Mouse (Mus musculus): ENCODE measurements around the gene Pbx4. TPM values are rescaled to one million over a fixed set of nuclear protein-coding genes. Genes with fewer than 3 reads are reported as not detected.

Gene Pbx4
- polyA plus RNA-seq, 2 experiments = 6.6 to 6.8 TPM

DNA sequence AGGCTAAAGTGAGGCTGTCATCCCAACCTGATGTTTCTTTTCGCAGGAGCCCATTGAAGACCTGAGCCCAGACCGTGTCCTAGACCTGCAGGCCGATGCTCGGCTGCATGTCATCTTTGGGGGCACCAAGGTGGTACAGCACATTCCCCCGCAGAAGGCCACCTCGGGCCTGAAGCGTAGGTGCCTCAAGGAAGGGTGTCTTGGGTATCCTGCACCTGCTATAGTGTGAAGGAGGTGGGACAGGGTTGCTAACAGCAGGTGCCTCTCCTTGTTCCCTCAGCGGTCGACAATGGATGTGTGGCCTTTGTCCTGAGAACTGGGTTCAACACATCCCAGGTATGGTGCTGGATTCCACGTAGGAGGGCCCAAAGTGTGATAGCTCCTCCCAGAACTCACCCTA is 34.6 kb upstream of the Pbx4 start:
- H3K9ac ChIP-seq (ENCODE audit: low read depth, low read length, severe bottlenecking) = no peak overlapping the region
- no peak for TF ChIP-seq POLR2A (IDR thresholded peaks at IDR 0.05; ENCODE audit: borderline replicate concordance, extremely low read depth, insufficient read depth, insufficient read length)
- peaks cover 90% of the 10 kb centered on the region for H3K36me3 ChIP-seq (ENCODE audit: control insufficient read depth, insufficient read depth, low read length)
- 94% methylated on average over 10 of the region's 10 CpGs for WGBS
- DNase-seq (ENCODE audit: low spot score) (no peak), ATAC-seq (ENCODE audit: low FRiP score, low read depth) (no peak)
- no peaks in the 10 kb centered on the region for H3K27me3 ChIP-seq (ENCODE audit: control insufficient read depth, insufficient read depth, low read length)
- no peak overlapping the region for H3K4me2 ChIP-seq (replicated peaks; ENCODE audit: low read depth, low read length, severe bottlenecking)
- H3K4me3 ChIP-seq (replicated peaks; ENCODE audit: low read length) = no peak overlapping the region
- no peaks in the 10 kb centered on the region for H3K9me3 ChIP-seq (ENCODE audit: control insufficient read depth, low read length)
- H3K27ac ChIP-seq (replicated peaks; ENCODE audit: low read depth, low read length) = no peak overlapping the region
- H3K4me1 ChIP-seq (ENCODE audit: control insufficient read depth, insufficient read depth, low read length) = peaks cover 2% of the 10 kb centered on the region

DNA sequence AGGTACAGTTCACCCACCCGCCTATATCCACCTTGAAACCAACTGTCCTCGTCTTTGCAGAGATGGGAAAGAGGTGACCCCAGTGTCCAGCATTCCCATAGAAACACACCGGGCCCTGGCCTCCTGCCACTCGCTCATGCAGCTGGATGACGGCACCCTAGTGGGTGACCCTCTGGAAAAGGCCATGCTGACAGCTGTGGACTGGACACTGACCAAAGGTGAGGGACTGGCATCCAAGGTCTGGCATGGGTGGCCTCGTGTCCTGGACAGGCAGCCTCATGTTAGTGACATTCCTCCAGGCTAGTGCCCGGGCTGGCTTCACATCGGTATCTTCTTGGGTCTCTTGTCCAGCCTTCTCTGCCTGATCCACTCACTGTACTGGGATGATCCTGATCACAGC is 33.0 kb upstream of the Pbx4 start:
- Histone ChIP-seq H3K4me1 (ENCODE audit: control insufficient read depth, insufficient read depth, low read length) (no peaks in the 10 kb centered on the region), H3K9me3 (ENCODE audit: control insufficient read depth, low read length) (no peaks in the 10 kb centered on the region), H3K9ac (ENCODE audit: low read depth, low read length, severe bottlenecking) (no peak overlapping the region), H3K36me3 (ENCODE audit: control insufficient read depth, insufficient read depth, low read length) (peaks cover 99% of the 10 kb centered on the region), H3K4me3 (replicated peaks; ENCODE audit: low read length) (no peak overlapping the region), H3K4me2 (replicated peaks; ENCODE audit: low read depth, low read length, severe bottlenecking) (no peak overlapping the region), H3K27me3 (ENCODE audit: control insufficient read depth, insufficient read depth, low read length) (no peaks in the 10 kb centered on the region), H3K27ac (replicated peaks; ENCODE audit: low read depth, low read length) (no peak overlapping the region)
- WGBS = 91% methylated on average over 8 of the region's 8 CpGs
- ATAC-seq (ENCODE audit: low FRiP score, low read depth) = no peak
- DNase-seq (ENCODE audit: low spot score) = no peak
- no peak for TF ChIP-seq POLR2A (IDR thresholded peaks at IDR 0.05; ENCODE audit: borderline replicate concordance, extremely low read depth, insufficient read depth, insufficient read length)

GRCm38 (mm10) chr8:69799946-69800345 is 32.3 kb upstream of the Pbx4 start:
- no peak for TF ChIP-seq POLR2A (IDR thresholded peaks at IDR 0.05; ENCODE audit: borderline replicate concordance, extremely low read depth, insufficient read depth, insufficient read length)
- no peak overlapping the region for H3K4me3 ChIP-seq (replicated peaks; ENCODE audit: low read length)
- no peaks in the 10 kb centered on the region for H3K27me3 ChIP-seq (ENCODE audit: control insufficient read depth, insufficient read depth, low read length)
- ATAC-seq (ENCODE audit: low FRiP score, low read depth) (no peak), DNase-seq (ENCODE audit: low spot score) (no peak)
- 95% methylated on average over 5 of the region's 5 CpGs for WGBS
- no peaks in the 10 kb centered on the region for H3K4me1 ChIP-seq (ENCODE audit: control insufficient read depth, insufficient read depth, low read length)
- H3K9me3 ChIP-seq (ENCODE audit: control insufficient read depth, low read length) = no peaks in the 10 kb centered on the region
- no peak overlapping the region for H3K4me2 ChIP-seq (replicated peaks; ENCODE audit: low read depth, low read length, severe bottlenecking)
- no peak overlapping the region for H3K9ac ChIP-seq (ENCODE audit: low read depth, low read length, severe bottlenecking)
- H3K36me3 ChIP-seq (ENCODE audit: control insufficient read depth, insufficient read depth, low read length) = peaks cover 99% of the 10 kb centered on the region
- H3K27ac ChIP-seq (replicated peaks; ENCODE audit: low read depth, low read length) = no peak overlapping the region

DNA sequence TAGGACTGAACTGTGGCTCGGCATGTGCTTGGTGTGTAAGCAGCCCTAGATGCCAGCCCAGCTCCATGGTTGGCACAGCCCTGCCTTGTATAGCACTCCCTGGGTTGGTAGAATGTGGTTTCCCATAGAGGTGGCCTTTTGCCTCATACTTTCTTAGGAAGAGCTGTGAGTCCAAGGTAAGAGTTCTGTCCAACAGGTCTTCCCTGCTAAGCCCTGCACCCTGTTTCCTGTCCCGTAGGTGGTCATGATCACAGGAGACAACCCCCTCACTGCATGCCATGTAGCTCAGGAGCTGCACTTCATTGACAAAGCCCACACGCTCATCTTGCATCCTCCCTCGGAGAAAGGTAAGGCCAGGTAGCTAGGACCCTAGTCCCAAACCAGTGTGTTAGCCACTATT is 30.5 kb upstream of the Pbx4 start:
- peaks cover 99% of the 10 kb centered on the region for H3K36me3 ChIP-seq (ENCODE audit: control insufficient read depth, insufficient read depth, low read length)
- WGBS = 96% methylated on average over 4 of the region's 4 CpGs

GRCm38 (mm10) chr8:69802216-69802615 is 30.1 kb upstream of the Pbx4 start:
- H3K36me3 ChIP-seq (ENCODE audit: control insufficient read depth, insufficient read depth, low read length) = peaks cover 99% of the 10 kb centered on the region
- no peak for TF ChIP-seq POLR2A (IDR thresholded peaks at IDR 0.05; ENCODE audit: borderline replicate concordance, extremely low read depth, insufficient read depth, insufficient read length)
- H3K9me3 ChIP-seq (ENCODE audit: control insufficient read depth, low read length) = no peaks in the 10 kb centered on the region
- no peaks in the 10 kb centered on the region for H3K27me3 ChIP-seq (ENCODE audit: control insufficient read depth, insufficient read depth, low read length)
- no peak overlapping the region for H3K4me3 ChIP-seq (replicated peaks; ENCODE audit: low read length)
- no peak overlapping the region for H3K27ac ChIP-seq (replicated peaks; ENCODE audit: low read depth, low read length)
- no peak overlapping the region for H3K9ac ChIP-seq (ENCODE audit: low read depth, low read length, severe bottlenecking)
- DNase-seq (ENCODE audit: low spot score) = no peak
- no peaks in the 10 kb centered on the region for H3K4me1 ChIP-seq (ENCODE audit: control insufficient read depth, insufficient read depth, low read length)
- no peak overlapping the region for H3K4me2 ChIP-seq (replicated peaks; ENCODE audit: low read depth, low read length, severe bottlenecking)
- ATAC-seq (ENCODE audit: low FRiP score, low read depth) = no peak

More for the DNA sequence above, 30.5 kb upstream of the Pbx4 start:
- DNase-seq (ENCODE audit: low spot score) (no peak), ATAC-seq (ENCODE audit: low FRiP score, low read depth) (no peak)
- Histone ChIP-seq H3K4me2 (replicated peaks; ENCODE audit: low read depth, low read length, severe bottlenecking) (no peak overlapping the region), H3K4me1 (ENCODE audit: control insufficient read depth, insufficient read depth, low read length) (no peaks in the 10 kb centered on the region), H3K9ac (ENCODE audit: low read depth, low read length, severe bottlenecking) (no peak overlapping the region), H3K9me3 (ENCODE audit: control insufficient read depth, low read length) (no peaks in the 10 kb centered on the region), H3K27ac (replicated peaks; ENCODE audit: low read depth, low read length) (no peak overlapping the region), H3K4me3 (replicated peaks; ENCODE audit: low read length) (no peak overlapping the region), H3K27me3 (ENCODE audit: control insufficient read depth, insufficient read depth, low read length) (no peaks in the 10 kb centered on the region)
- TF ChIP-seq POLR2A (IDR thresholded peaks at IDR 0.05; ENCODE audit: borderline replicate concordance, extremely low read depth, insufficient read depth, insufficient read length) = no peak

- Histone ChIP-seq H3K27me3 (ENCODE audit: control insufficient read depth, insufficient read depth, low read length) (no peaks in the 10 kb centered on the region), H3K9me3 (ENCODE audit: control insufficient read depth, low read length) (no peaks in the 10 kb centered on the region), H3K4me2 (replicated peaks; ENCODE audit: low read depth, low read length, severe bottlenecking) (no peak overlapping the region), H3K4me1 (ENCODE audit: control insufficient read depth, insufficient read depth, low read length) (0 out of 2 replicates have a peak, but pooled peaks cover 2% of the 10 kb centered on the region), H3K27ac (replicated peaks; ENCODE audit: low read depth, low read length) (no peak overlapping the region), H3K36me3 (ENCODE audit: control insufficient read depth, insufficient read depth, low read length) (peaks cover 95% of the 10 kb centered on the region), H3K4me3 (replicated peaks; ENCODE audit: low read length) (no peak overlapping the region), H3K9ac (ENCODE audit: low read depth, low read length, severe bottlenecking) (no peak overlapping the region)
- WGBS = 94% methylated on average over 7 of the region's 7 CpGs
- no peak for TF ChIP-seq POLR2A (IDR thresholded peaks at IDR 0.05; ENCODE audit: borderline replicate concordance, extremely low read depth, insufficient read depth, insufficient read length)
- ATAC-seq (ENCODE audit: low FRiP score, low read depth) (no peak), DNase-seq (ENCODE audit: low spot score) (no peak)
Measured at GRCm38 (mm10) chr8:69803366-69803765, 28.9 kb upstream of the Pbx4 start.

All from limb, embryonic 14.5 days (tissue).